Mouse (Mus musculus) intestine, postnatal 0 days (tissue): ENCODE measurements around the gene Prss48. TPM values are rescaled to one million over a fixed set of nuclear protein-coding genes. Genes with fewer than 3 reads are reported as not detected.

Experiments
- ATAC-seq: fragments of 200-750 bp; cut with Nextera tagmentation; 2 replicates; pipeline ENCODE4 v1.8.0; 2017; ENCODE audit warnings: mild to moderate bottlenecking, moderate TSS enrichment, moderate library complexity
- H3K27ac ChIP-seq: fragments of 300-500 bp; sonication (generic); 2 replicates; pipeline ENCODE4 v1.5.1; 2014; ENCODE audit warnings: mild to moderate bottlenecking, low read depth, low read length, moderate library complexity
- H3K27me3 ChIP-seq: fragments of 300-500 bp; sonication (generic); replicated peaks from 2 replicates; pipeline ENCODE4 v1.6.1; 2014; ENCODE audit warnings: low read length, mixed read lengths; ENCODE audit not compliant: control insufficient read depth, insufficient read depth
- H3K36me3 ChIP-seq: fragments of 300-500 bp; sonication (generic); 2 replicates; pipeline ENCODE4 v1.6.1; 2014; ENCODE audit warnings: mild to moderate bottlenecking, moderate library complexity; ENCODE audit not compliant: control insufficient read depth, insufficient read depth
- H3K4me1 ChIP-seq: fragments of 300-500 bp; sonication (generic); replicated peaks from 2 replicates; pipeline ENCODE4 v1.6.1; 2014; ENCODE audit warnings: antibody characterized with exemption, low read length, mixed read lengths; ENCODE audit not compliant: control insufficient read depth, insufficient read depth
- H3K4me2 ChIP-seq: fragments of 300-500 bp; sonication (generic); replicated peaks from 2 replicates; pipeline ENCODE4 v1.6.1; 2014; ENCODE audit warnings: low read depth, mild to moderate bottlenecking, moderate library complexity
- H3K4me3 ChIP-seq: fragments of 300-500 bp; sonication (generic); 2 replicates; pipeline ENCODE4 v1.5.1; 2014; ENCODE audit warnings: low read depth, low read length
- H3K9ac ChIP-seq: fragments of 300-500 bp; sonication (generic); 2 replicates; pipeline ENCODE4 v1.6.1; 2014; ENCODE audit warnings: mild to moderate bottlenecking, low read depth, low read length
- H3K9me3 ChIP-seq: fragments of 300-500 bp; sonication (generic); 2 replicates; pipeline ENCODE4 v1.6.1; 2016; ENCODE audit warnings: mixed run types; ENCODE audit not compliant: control insufficient read depth
- CTCF ChIP-seq: sonication (generic); IDR thresholded peaks from 2 replicates; pipeline ENCODE4 v1.5.1; 2016; ENCODE audit warnings: low read depth, mild to moderate bottlenecking, control low read depth, antibody characterized with exemption, moderate library complexity
- WGBS: fragments of 180-500 bp; shearing (Covaris S2); extraction: QIAGEN DNeasy Blood & Tissue Kit; methylation state at CpG from one replicate; pipeline ENCODE4 v1.1.7; 2014; 5-methylcytosine and 5-hydroxymethylcytosine counted together
- polyA plus RNA-seq: library from polyadenylated mRNA; unstranded; fragments of >200 nt; fragmentation: Nextera tagmentation; extraction: Ambion mirVana; gene quantifications from 2 replicates; pipeline ENCODE4 v1.2.1, GENCODE M21; 2015

Gene Prss48
- polyA plus RNA-seq, 1 experiment from 2014 or later, result 0.12 TPM

DNA sequence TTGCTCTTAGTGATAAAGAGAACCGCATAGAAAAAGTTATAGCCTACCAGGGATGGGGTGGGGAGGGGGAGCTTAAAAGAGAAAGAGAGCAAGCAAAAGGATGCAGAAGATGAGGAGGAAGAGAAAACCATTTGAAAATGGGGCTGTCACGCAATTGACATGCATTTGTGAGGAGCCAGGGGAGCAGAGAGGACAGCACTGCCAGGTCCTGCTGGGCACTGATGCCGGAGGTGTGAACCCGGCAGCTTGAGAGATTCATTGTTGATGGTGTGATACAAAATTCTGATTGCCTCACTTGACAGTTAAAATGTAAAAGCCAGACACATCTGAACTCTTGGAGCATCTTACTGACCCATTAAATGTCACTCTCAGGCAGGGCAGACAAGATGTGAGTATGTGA is 27.8 kb downstream of the Prss48 start:
- H3K36me3 ChIP-seq, result 0 out of 2 replicates have a peak, but pooled peaks cover 4% of the 10 kb centered on the region
- no peak overlapping the region for H3K9ac ChIP-seq
- H3K27me3 ChIP-seq, result no peaks in the 10 kb centered on the region
- no peaks in the 10 kb centered on the region for H3K4me1 ChIP-seq
- H3K27ac ChIP-seq, result no peak overlapping the region
- 74% methylated on average over 4 of the region's 4 CpGs for WGBS
- ATAC-seq, result no peak
- no peak for TF ChIP-seq CTCF
- no peak overlapping the region for H3K4me2 ChIP-seq
- H3K9me3 ChIP-seq, result no peaks in the 10 kb centered on the region
- H3K4me3 ChIP-seq, result no peak overlapping the region

DNA sequence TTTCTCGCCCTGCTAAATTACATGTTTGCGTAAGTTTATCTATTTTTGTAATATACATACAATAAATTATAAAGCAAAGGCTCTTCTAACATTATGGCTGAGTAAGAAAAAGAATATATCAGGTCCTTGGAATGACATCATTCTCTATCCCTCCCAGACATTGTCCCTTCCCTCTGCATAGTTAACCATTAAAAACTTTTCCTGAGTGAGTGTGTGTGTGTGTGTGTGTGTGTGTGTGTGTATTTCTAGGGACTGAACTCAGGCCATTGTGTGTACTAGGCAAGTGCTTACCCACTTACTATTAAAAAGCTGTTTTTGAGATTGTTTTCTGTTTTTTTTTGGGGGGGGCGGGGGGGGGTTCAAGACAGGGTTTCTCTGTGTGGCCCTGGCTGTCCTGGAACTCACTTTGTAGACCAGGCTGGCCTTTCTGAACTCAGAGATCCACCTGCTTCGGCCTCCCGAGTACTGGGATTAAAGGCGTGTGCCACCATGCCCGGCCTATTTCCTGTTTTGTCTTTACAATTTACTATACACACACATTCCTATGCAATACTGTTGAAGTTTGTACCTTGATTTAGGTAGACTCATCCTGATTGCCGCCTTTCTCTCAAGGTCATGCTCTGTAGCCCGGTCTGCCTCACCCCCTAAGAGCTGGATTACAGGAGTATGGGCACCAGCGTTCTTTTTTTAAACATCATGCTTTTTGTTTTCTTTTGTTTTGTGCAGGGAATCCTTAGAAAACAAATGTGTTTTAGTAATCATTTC is 28.7 kb downstream of the Prss48 start:
- WGBS, result 50% methylated on average over 10 of the region's 10 CpGs
- no peaks in the 10 kb centered on the region for H3K27me3 ChIP-seq
- peak overlapping the region; percentile 97; the same call in 1 of the 2 replicates for H3K27ac ChIP-seq
- H3K4me2 ChIP-seq, result peak overlapping the region; percentile 88
- 0 out of 2 replicates have a peak, but pooled peaks cover 4% of the 10 kb centered on the region for H3K36me3 ChIP-seq
- no peak for ATAC-seq
- H3K4me3 ChIP-seq, result peak overlapping the region; percentile 93; the same call in 1 of the 2 replicates
- no peak overlapping the region for H3K9ac ChIP-seq
- no peak for TF ChIP-seq CTCF
- no peaks in the 10 kb centered on the region for H3K4me1 ChIP-seq
- no peaks in the 10 kb centered on the region for H3K9me3 ChIP-seq

DNA sequence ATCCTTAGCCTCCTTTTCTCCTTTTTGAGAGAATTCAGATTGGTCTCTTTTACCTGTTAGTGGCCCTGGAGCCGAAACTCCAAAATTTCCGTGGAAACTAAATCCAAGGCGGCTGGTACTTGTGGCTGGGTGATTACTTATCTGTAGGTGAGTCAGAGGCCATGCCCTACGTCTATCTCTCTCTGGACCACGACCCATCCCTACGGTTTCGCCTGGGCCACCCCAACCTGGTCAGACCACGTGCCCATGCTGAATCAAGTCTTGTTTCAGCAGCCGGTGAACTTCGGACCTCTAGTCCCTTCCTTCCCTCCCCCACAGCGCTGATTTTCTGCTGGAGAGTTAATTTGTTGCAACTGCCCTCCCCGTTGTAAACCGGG is 30.7 kb downstream of the Prss48 start:
- no peaks in the 10 kb centered on the region for H3K4me1 ChIP-seq
- H3K4me3 ChIP-seq, result peak overlapping the region; percentile 93
- peak overlapping the region; percentile 91 for H3K9ac ChIP-seq
- peak; percentile 80 for ATAC-seq
- TF ChIP-seq CTCF, result no peak
- H3K36me3 ChIP-seq, result no peaks in the 10 kb centered on the region
- H3K27ac ChIP-seq, result peak overlapping the region; percentile 97
- no peaks in the 10 kb centered on the region for H3K27me3 ChIP-seq
- no peaks in the 10 kb centered on the region for H3K9me3 ChIP-seq
- H3K4me2 ChIP-seq, result peak overlapping the region; percentile 88
- 0% methylated on average over 13 of the region's 13 CpGs for WGBS

GRCm38 (mm10) chr3:85970742-85971598 is 31.3 kb downstream of the Prss48 start, which contains the start of gene Sh3d19:
Sh3d19 (plus strand) TSS chr3:85971109.
- no peaks in the 10 kb centered on the region for H3K4me1 ChIP-seq
- H3K4me2 ChIP-seq, result peak within 1 kb of the TSS; percentile 88
- H3K36me3 ChIP-seq, result no peaks in the 10 kb centered on the region
- peak within 1 kb of the TSS; percentile 91 for H3K9ac ChIP-seq
- H3K9me3 ChIP-seq, result no peaks in the 10 kb centered on the region
- TF ChIP-seq CTCF, result peak; percentile 33; the same call in 1 of the 2 replicates
- peak; percentile 83 for ATAC-seq
- H3K27ac ChIP-seq, result peak within 1 kb of the TSS; percentile 97
- under 1% methylated on average over 71 of the region's 73 CpGs for WGBS
- peak within 1 kb of the TSS; percentile 93 for H3K4me3 ChIP-seq
- H3K27me3 ChIP-seq, result no peaks in the 10 kb centered on the region

DNA sequence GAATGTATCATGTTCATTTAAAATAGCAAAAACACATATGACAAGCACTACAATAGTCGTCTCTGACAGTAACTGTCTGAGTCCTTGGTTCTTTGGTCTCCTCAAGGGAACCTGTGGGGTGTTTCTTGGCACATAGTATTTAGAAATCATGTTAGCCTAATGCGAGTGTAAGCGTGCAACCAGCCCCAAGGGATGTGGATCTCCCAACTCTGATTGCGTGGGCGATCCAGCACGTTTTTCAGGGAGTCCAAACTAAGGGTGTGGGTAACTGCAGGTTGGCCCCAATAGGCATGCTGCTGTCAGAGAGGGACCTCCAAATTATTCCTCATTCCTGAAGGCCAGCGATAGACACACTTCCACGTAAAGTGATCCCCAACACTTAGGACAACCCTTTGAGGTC is 33.3 kb downstream of the Prss48 start:
- Histone ChIP-seq H3K4me3 (no peak overlapping the region), H3K9me3 (no peaks in the 10 kb centered on the region), H3K27ac (no peak overlapping the region), H3K36me3 (no peaks in the 10 kb centered on the region), H3K4me1 (no peaks in the 10 kb centered on the region), H3K9ac (no peak overlapping the region), H3K4me2 (no peak overlapping the region), H3K27me3 (no peaks in the 10 kb centered on the region)
- ATAC-seq, result no peak
- no peak for TF ChIP-seq CTCF
- 89% methylated on average over 8 of the region's 8 CpGs for WGBS

DNA sequence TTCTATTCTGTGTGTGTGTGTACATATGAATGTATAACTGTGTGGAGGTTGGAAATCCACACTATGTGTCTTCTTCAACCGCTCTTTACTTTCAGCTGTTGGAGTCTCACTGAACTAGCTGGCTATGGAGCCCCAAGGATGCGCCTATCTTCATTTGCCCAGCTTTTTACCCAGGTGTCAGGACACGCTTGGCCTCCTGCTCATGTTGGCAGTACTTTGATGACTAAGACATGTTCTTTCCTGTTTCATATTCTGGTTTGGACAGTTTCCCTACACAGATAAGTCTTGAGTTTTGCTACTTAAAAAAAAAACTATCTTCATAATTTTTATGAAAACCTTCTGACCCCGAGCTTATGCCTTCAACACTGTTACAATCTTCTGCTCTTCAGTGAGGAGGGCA is 36.8 kb downstream of the Prss48 start:
- H3K9ac ChIP-seq, result no peak overlapping the region
- no peak for ATAC-seq
- H3K4me1 ChIP-seq, result no peaks in the 10 kb centered on the region
- H3K9me3 ChIP-seq, result no peaks in the 10 kb centered on the region
- WGBS, result 90% methylated on average over 4 of the region's 4 CpGs
- H3K27me3 ChIP-seq, result no peaks in the 10 kb centered on the region
- H3K27ac ChIP-seq, result no peak overlapping the region
- no peaks in the 10 kb centered on the region for H3K36me3 ChIP-seq
- H3K4me2 ChIP-seq, result no peak overlapping the region
- no peak for TF ChIP-seq CTCF
- no peak overlapping the region for H3K4me3 ChIP-seq
